Mouse (Mus musculus) thymus, adult 2 months (tissue): Measurements from ENCODE around the gene Keap1.

ENCODE experiments used
- CTCF ChIP-seq: fragments of 200-500 bp; IDR thresholded peaks from 2 replicates; pipeline ENCODE4 v1.5.1; 2012; ENCODE audit warnings: mild to moderate bottlenecking, control low read depth, low read length, moderate library complexity, borderline replicate concordance; ENCODE audit not compliant: control insufficient read depth, poor library complexity, insufficient read depth; ENCODE audit errors: extremely low read depth
- POLR2A ChIP-seq: fragments of 200-500 bp; IDR thresholded peaks from 2 replicates; pipeline ENCODE4 v1.6.1; 2012; ENCODE audit warnings: mild to moderate bottlenecking, low read length, control low read depth, moderate library complexity; ENCODE audit not compliant: control insufficient read depth, poor library complexity, insufficient read depth; ENCODE audit errors: extremely low read depth

DNA sequence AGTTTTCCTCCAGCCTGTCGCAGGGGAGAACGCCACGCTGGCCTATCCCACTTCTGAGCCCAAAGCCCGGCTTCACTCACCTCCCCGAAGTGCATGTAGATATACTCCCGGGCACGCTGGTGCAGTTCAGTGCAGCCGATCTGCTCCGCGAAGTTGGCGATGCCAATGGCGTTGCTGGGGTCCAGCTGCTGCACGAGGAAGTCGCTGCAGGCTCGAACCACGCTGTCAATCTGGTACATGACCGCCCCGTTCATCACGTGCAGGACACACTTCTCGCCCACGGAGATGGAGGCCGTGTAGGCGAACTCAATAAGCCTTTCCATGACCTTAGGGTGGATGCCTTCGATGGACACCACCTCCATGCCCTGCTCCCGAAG lies 2.2 kb downstream of the Keap1 start:
- no peak for TF ChIP-seq CTCF
- TF ChIP-seq POLR2A = no peak
